Mouse (Mus musculus) layer of hippocampus, adult 8-10 months (tissue): ENCODE results near the gene Atxn2. TPM values are rescaled to one million over a fixed set of nuclear protein-coding genes. Genes with fewer than 3 reads are reported as not detected.
"Not testable (repeated sequence)": the region's sequence is repeated elsewhere in the genome, so short reads cannot be mapped to it uniquely, and the experiment has no call there.

Experiments
- DNase-seq, 2 experiments: peaks; one replicate each; pipeline ENCODE4 v3.0.0; 2022; ENCODE audit warnings: low spot score in 2 of 2
- total RNA-seq, 4 experiments: library from RNA; stranded (reverse); gene quantifications; 2 replicates each; pipeline ENCODE4 v1.2.4; 2022

Gene Atxn2
- total RNA-seq = 100 to 1,000 TPM; 190 to 238 (median 231) TPM

DNA sequence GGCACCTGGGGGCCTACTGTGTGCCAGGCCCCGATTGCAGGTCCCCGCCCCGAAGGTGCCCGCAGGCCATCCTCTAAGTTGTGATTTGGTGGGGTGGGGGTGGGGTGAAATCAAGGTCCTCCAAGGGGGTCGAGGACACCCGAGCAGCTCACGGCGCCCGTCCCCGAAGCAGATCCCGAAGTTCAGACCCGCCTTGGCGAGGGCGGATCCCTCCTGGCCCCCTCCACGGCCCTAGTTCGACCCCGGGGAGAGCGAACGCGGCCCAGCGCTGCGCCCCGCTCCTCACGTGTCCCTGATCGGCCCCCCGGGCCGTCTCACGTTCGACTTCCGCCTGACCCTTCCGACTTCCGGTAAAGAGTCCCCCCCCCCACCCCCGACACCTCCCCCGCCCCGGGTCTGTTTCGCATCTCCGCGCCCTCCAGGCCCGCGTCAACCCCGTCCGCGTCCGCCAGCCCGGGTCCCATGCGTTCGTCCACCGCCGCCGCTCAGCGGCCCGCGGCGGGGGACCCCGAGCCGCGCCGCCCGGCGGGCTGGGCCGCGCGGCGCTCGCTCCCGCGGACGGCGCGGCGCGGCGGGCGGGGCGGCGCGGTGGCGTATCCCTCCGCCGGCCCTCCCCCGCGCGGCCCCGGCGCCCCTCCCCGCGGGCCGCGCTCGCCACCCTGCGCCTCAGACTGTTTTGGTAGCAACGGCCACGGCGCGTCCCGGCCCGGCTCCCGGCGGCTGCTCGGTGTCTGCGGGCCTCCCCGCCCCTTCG lies at the start of gene Atxn2:
Gene Atxn2 (plus strand): TSS at position 164 of the 754 bp plus-strand sequence.
- peak; percentile 60 to 80 for DNase-seq

DNA sequence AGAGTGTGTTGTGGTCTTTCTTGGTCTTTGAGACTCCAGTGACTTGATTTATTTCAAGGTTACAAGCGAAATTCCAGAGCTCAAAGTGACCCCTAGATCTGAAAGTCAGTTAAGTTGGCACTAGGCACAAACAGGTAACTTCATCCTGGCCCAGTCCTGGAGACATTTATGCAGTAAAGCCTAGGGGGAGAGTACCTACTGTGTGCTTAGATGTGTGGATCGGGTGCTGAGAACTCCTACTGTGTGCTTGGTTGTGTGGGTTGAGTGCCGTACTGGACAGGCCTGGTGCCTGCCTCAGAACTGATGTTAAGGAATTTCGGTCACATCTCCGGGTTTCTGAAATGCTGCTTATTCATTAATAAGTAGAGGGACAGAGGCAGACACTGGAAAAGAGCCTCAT lies 49.6 kb upstream of the Atxn2 start:
- DNase-seq = no peak

GRCm38 (mm10) chr5:121663456-121663855 lies 47.7 kb upstream of the Atxn2 start:
- no peak for DNase-seq

GRCm38 (mm10) chr5:121664078-121664477 lies 47.1 kb upstream of the Atxn2 start:
- no peak for DNase-seq

DNA sequence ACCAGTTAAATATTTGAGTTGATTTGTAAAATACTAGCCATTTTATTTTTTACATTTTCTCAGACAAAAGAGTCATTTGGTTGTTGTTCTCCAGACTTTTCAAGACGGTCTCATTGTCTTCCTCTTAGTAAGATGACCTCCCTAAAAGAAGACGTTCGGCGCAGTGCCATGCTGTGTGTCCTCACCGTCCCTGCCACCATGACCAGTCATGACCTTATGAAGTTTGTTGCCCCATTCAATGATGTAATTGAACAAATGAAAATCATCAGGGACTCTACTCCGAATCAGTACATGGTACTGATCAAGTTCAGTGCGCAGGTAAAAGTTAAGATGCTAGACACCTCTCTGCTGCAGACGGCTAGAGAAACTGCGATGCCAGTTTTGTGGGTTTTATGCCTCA lies 46.2 kb upstream of the Atxn2 start:
- no peak for DNase-seq

DNA sequence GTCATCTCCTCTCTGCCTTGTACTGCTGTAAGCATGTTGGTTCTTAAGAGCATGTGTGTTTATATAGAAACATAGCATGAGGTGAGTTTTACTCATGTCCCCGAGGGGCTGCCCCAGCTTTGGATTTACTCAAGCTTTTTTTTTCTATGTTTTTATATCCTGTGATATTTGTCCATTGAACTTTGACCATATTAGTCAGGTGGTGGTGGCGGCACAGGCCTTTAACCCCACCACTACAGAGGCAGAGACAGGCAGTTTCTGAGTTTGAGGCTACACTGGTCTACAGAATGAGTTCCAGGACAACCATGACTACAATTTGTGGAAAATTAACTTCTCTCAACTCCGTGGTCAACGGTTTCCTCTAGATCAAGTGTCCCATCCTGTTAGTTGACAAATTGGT lies 44.1 kb upstream of the Atxn2 start:
- DNase-seq = no peak

- no peak for DNase-seq
These were observed 42.7 kb upstream of the Atxn2 start for GRCm38 (mm10) chr5:121668411-121668810.

GRCm38 (mm10) chr5:121670412-121670811 lies 40.7 kb upstream of the Atxn2 start:
- DNase-seq = no peak

- no peak for DNase-seq
These were observed 28.9 kb upstream of the Atxn2 start for GRCm38 (mm10) chr5:121682250-121682649.

- DNase-seq = no peak
These were observed 25.6 kb upstream of the Atxn2 start for GRCm38 (mm10) chr5:121685495-121685894.

- DNase-seq = no peak
These were observed 24.8 kb upstream of the Atxn2 start for GRCm38 (mm10) chr5:121686113-121686898.

DNA sequence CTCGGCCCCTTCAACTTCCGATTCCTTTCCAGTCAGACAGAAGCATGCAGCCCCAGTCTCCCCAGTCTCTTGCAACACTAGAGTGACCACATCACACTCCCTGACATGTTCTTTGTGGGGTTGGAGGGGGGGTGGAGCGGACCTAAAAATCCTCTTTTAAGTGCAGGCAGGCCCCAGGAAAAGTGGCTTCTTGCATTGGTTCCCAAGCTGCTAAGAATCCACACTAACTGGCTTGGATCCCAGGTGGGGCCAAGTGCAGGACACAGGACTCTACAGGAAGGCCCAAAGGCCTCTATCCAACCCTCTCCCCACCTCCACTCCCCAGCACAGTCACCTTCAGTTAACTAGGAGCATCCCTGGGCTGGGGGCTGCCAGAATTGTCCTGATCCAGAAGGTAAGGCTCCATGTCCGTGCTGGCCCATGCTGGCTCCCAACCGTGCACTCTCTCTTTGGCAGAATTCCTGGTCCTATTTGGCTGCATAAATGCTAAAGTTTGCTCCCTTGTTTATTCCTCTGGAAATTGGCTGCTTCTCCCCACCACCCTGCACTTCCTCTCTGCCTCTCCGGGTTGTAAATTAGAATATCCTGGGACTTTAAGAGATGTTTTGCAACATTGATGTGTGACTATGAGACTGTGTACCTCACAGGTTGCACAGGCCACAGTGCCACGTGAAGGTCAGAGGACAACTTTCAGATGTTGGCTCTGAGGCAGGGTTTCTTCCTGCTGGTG lies 20.5 kb upstream of the Atxn2 start:
- DNase-seq = no peak

GRCm38 (mm10) chr5:121691436-121691835 lies 19.7 kb upstream of the Atxn2 start:
- not testable (repeated sequence) for DNase-seq

DNA sequence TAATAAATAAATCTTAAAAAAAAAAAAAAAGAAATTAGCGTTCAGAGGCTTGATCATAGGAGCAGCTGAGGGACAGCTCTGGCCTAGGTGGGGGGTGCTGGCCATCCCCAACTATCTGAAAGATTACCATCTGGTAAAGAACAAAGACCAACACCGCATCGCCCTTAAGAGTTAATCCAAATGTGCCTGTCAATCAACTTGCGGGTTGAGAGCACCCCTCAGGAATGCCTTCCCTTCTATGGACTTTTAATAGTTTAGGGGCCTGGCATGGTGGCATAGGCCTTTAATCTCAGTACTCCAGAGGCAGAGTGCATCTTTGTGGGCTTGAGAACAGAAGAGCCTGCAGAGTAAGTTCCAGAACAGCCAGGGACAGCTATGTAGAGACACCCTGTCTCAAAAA lies 18.2 kb upstream of the Atxn2 start:
- no peak for DNase-seq

- no peak for DNase-seq
These were observed 14.4 kb upstream of the Atxn2 start for GRCm38 (mm10) chr5:121696761-121697160.

GRCm38 (mm10) chr5:121699891-121700290 lies 11.2 kb upstream of the Atxn2 start:
- DNase-seq = no peak

GRCm38 (mm10) chr5:121700496-121700895 lies 10.6 kb upstream of the Atxn2 start:
- DNase-seq = peak; percentile 48 to 61

DNA sequence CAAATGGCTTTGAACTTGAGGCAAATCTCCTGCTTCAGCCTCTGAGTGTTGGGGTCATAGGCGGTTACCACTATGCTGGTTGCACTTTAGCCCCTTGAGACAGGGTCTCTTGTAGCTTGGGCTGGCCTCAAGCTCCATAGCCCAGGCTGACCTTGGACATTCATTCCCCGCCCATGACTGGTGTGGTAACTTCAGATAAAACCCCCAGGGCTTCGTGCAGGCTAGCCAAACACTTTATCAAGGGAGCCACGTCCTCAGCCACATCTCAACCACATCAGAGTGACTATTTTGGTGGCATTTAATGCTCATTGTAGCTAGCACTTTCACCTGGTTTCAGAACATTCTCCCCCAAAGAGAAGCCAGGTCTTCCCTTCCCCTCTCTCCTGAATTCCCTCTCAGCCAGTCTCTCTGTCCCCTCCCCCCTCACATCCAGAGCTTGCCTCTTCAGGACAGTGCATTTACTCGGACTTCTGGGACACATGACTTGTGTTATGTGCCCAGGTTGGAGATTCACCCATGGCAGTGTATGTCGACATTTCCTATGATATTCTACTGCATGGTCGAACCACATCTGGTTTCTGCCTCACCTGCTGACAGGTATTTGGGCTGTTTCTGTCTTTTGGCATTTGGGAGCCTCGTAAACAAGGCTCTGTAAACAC lies 9.9 kb upstream of the Atxn2 start:
- DNase-seq = no peak

DNA sequence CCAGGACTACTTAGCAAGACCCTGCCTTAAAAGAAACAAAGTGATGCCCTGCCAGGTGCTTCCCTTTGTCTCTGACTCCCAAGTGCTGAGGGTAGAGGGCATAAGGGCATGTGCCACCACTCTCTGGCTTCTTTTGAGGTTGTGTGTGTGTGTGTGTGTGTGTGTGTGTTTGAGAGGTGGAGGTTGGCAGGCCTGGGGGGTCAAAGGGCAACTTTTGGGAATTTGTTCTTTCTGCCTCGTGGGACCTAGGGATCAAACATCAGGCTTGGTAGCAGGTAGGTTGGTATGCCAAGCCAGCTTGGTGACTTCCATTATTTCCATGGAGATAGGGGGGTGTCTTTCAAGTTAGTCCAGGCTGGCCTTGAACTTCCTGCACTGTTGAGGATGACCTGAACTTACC lies 7.8 kb upstream of the Atxn2 start:
- DNase-seq = no peak

- DNase-seq = no peak
These were observed 6.5 kb upstream of the Atxn2 start for GRCm38 (mm10) chr5:121704512-121705248.

- no peak for DNase-seq
These were observed 735 bp upstream of the Atxn2 start for GRCm38 (mm10) chr5:121710402-121710801.
